Mouse (Mus musculus): ENCODE measurements around the gene 4930402K13Rik. TPM values are rescaled to one million over a fixed set of nuclear protein-coding genes. Genes with fewer than 3 reads are reported as not detected.

Gene 4930402K13Rik
- polyA plus RNA-seq, 1 experiment = not detected

- no peaks in the 10 kb centered on the region for H3K4me1 ChIP-seq (ENCODE audit: control insufficient read depth, insufficient read depth, low read length)
- no peak for TF ChIP-seq POLR2A (IDR thresholded peaks at IDR 0.05; ENCODE audit: borderline replicate concordance, insufficient read depth, low read length)
- no peak for TF ChIP-seq CTCF (IDR thresholded peaks at IDR 0.05; ENCODE audit: borderline replicate concordance, insufficient read depth, low read depth, low read length)
- no peak overlapping the region for H3K27ac ChIP-seq (ENCODE audit: insufficient read depth, low read length)
- WGBS = 83% methylated on average over 4 of the region's 4 CpGs
- H3K27me3 ChIP-seq (ENCODE audit: control insufficient read depth, insufficient read depth, low read length) = no peaks in the 10 kb centered on the region
- no peak for DNase-seq
- H3K4me3 ChIP-seq (replicated peaks; ENCODE audit: insufficient read depth, low read depth, low read length) = no peak overlapping the region
Measured at GRCm38 (mm10) chrX:9139290-9139948, 35.1 kb downstream of the 4930402K13Rik start.

DNA sequence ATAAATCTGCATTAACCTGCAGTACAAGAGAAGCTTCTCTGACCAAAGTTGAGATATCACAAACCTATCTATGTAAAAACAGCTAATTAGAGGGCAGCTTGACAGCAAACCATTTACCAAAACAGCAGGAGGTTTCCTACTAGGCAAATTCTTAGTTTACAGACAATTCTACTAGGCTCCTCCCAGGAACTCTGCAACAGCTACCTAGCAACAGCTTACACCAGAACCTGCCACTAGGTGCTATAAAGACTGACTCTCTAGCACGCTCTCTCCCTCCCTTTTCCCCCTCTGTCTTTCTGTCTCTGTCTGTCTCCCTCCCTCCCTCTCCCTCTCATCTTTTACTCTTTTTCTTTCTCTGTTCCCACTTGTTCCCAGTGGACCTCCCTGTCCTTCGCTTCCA is 38.3 kb downstream of the 4930402K13Rik start:
- H3K27me3 ChIP-seq (ENCODE audit: control insufficient read depth, insufficient read depth, low read length) = no peaks in the 10 kb centered on the region
- no peak for TF ChIP-seq POLR2A (IDR thresholded peaks at IDR 0.05; ENCODE audit: borderline replicate concordance, insufficient read depth, low read length)
- no peak for TF ChIP-seq CTCF (IDR thresholded peaks at IDR 0.05; ENCODE audit: borderline replicate concordance, insufficient read depth, low read depth, low read length)
- WGBS = 44% methylated on average over 2 of the region's 2 CpGs
- no peaks in the 10 kb centered on the region for H3K4me1 ChIP-seq (ENCODE audit: control insufficient read depth, insufficient read depth, low read length)
- no peak overlapping the region for H3K27ac ChIP-seq (ENCODE audit: insufficient read depth, low read length)
- no peak for DNase-seq
- no peak overlapping the region for H3K4me3 ChIP-seq (replicated peaks; ENCODE audit: insufficient read depth, low read depth, low read length)

Other genes starting within 250 kb of the 4930402K13Rik start
- gene Gm5751, start 230.3 kb upstream of the 4930402K13Rik start, polyA plus RNA-seq (2012; rRNA removed) = 0.57 TPM in 1 of 2 replicates, not detected in the other
- 37.2 and 41.3 TPM in 2 replicates for gene B630019K06Rik, start 212.2 kb upstream of the 4930402K13Rik start, polyA plus RNA-seq (2012; rRNA removed)
- gene Fthl17b, start 141.6 kb upstream of the 4930402K13Rik start, polyA plus RNA-seq (2012; rRNA removed) = not detected in 2 replicates
- gene Fthl17c, start 128.0 kb upstream of the 4930402K13Rik start, polyA plus RNA-seq (2012; rRNA removed) = not detected in 2 replicates
- not detected in 2 replicates for gene Fthl17d, start 117.8 kb upstream of the 4930402K13Rik start, polyA plus RNA-seq (2012; rRNA removed)
- gene Fthl17e, start 71.1 kb upstream of the 4930402K13Rik start, polyA plus RNA-seq (2012; rRNA removed) = not detected in 2 replicates
- gene Fthl17f, start 41.5 kb upstream of the 4930402K13Rik start, polyA plus RNA-seq (2012; rRNA removed) = not detected in 2 replicates
- gene Lancl3, start 95.3 kb downstream of the 4930402K13Rik start, polyA plus RNA-seq (2012; rRNA removed) = 5.0 and 5.5 TPM in 2 replicates
- gene Gm14862, start 152.3 kb downstream of the 4930402K13Rik start, polyA plus RNA-seq (2012; rRNA removed) = not detected in 2 replicates
- 20.1 and 22.7 TPM in 2 replicates for gene Xk, start 168.2 kb downstream of the 4930402K13Rik start, polyA plus RNA-seq (2012; rRNA removed)
- gene H2al1m, start 179.2 kb downstream of the 4930402K13Rik start, polyA plus RNA-seq (2012; rRNA removed) = 1.0 and 1.4 TPM in 2 replicates
- not detected in 2 replicates for gene H2al1k, start 246.1 kb downstream of the 4930402K13Rik start, polyA plus RNA-seq (2012; rRNA removed)

All from cerebellum, adult 2 months (tissue).